Mouse (Mus musculus) heart, postnatal 0 days (tissue): Measurements from ENCODE around the gene Rmnd5b. TPM values are rescaled to one million over a fixed set of nuclear protein-coding genes. Genes with fewer than 3 reads are reported as not detected.

Source experiments
- ATAC-seq: fragments of 200-750 bp; cut with Nextera tagmentation; 2 replicates; pipeline ENCODE4 v1.8.0; 2017; ENCODE audit warnings: low read depth, moderate number of reproducible peaks, moderate library complexity; ENCODE audit not compliant: insufficient read depth
- DNase-seq: peaks from one replicate; pipeline ENCODE4 v3.0.0-alpha.2; 2016; ENCODE audit warnings: low spot score
- H3K27ac ChIP-seq: fragments of 300-500 bp; sonication (generic); 2 replicates; pipeline ENCODE4 v1.5.1; 2014; ENCODE audit warnings: low read depth, mild to moderate bottlenecking
- H3K27me3 ChIP-seq: fragments of 300-500 bp; sonication (generic); 2 replicates; pipeline ENCODE4 v1.6.1; 2014; ENCODE audit warnings: low read length, mixed read lengths; ENCODE audit not compliant: control insufficient read depth, insufficient read depth
- H3K36me3 ChIP-seq: fragments of 300-500 bp; sonication (generic); replicated peaks from 2 replicates; pipeline ENCODE4 v1.6.1; 2014; ENCODE audit warnings: low read length, mixed read lengths; ENCODE audit not compliant: control insufficient read depth, insufficient read depth
- H3K4me1 ChIP-seq: fragments of 300-500 bp; sonication (generic); 2 replicates; pipeline ENCODE4 v1.6.1; 2014; ENCODE audit warnings: antibody characterized with exemption; ENCODE audit not compliant: control insufficient read depth, insufficient read depth
- H3K4me2 ChIP-seq: fragments of 300-500 bp; sonication (generic); 2 replicates; pipeline ENCODE4 v1.6.1; 2014; ENCODE audit warnings: low read depth, mild to moderate bottlenecking, low read length, moderate library complexity
- H3K4me3 ChIP-seq: fragments of 300-500 bp; sonication (generic); 2 replicates; pipeline ENCODE4 v1.5.1; 2014; ENCODE audit warnings: low read depth, low read length
- H3K9ac ChIP-seq: fragments of 300-500 bp; sonication (generic); replicated peaks from 2 replicates; pipeline ENCODE4 v1.6.1; 2014; ENCODE audit warnings: low read depth, low read length, mixed read lengths
- H3K9me3 ChIP-seq: fragments of 300-500 bp; sonication (generic); replicated peaks from 2 replicates; pipeline ENCODE4 v1.6.1; 2016; ENCODE audit warnings: low read length; ENCODE audit not compliant: control insufficient read depth
- CTCF ChIP-seq: IDR thresholded peaks from 2 replicates; pipeline ENCODE4 v1.5.1; 2016; ENCODE audit warnings: antibody characterized with exemption, control low read depth, low read depth
- EP300 ChIP-seq: IDR thresholded peaks from 2 replicates; pipeline ENCODE4 v1.6.1; 2016; ENCODE audit warnings: antibody characterized with exemption, low read depth
- WGBS: fragments of 180-500 bp; shearing (Covaris S2); extraction: QIAGEN DNeasy Blood & Tissue Kit; methylation state at CpG from one replicate; pipeline ENCODE4 v1.1.7; 2014; 5-methylcytosine and 5-hydroxymethylcytosine counted together
- polyA plus RNA-seq: library from polyadenylated mRNA; unstranded; fragments of >200 nt; fragmentation: Nextera tagmentation; extraction: Ambion mirVana; gene quantifications from 2 replicates; pipeline ENCODE4 v1.2.1, GENCODE M21; 2015
- total RNA-seq: library from RNA; depleted of rRNA; stranded (reverse); fragments of >200 nt; gene quantifications from 2 replicates; pipeline ENCODE4 v1.2.3, GENCODE M21; 2014; ENCODE audit warnings: low replicate concordance

Gene Rmnd5b
- total and polyA plus RNA-seq, 2 experiments from 2014 or later, result 30.0 to 54.3 TPM

GRCm38 (mm10) chr11:51653736-51654135 is 18.0 kb upstream of the Rmnd5b start:
- ATAC-seq, result no peak
- no peak for DNase-seq
- Histone ChIP-seq H3K9ac (no peak overlapping the region), H3K4me3 (no peak overlapping the region), H3K4me1 (peaks cover 13% of the 10 kb centered on the region), H3K36me3 (no peaks in the 10 kb centered on the region), H3K4me2 (no peak overlapping the region), H3K27ac (no peak overlapping the region), H3K27me3 (no peaks in the 10 kb centered on the region), H3K9me3 (no peaks in the 10 kb centered on the region)
- no peak for TF ChIP-seq CTCF
- no peak for TF ChIP-seq EP300
- WGBS, result 79% methylated on average over 6 of the region's 6 CpGs

- DNase-seq (no peak), ATAC-seq (no peak)
- H3K4me2 ChIP-seq, result no peak overlapping the region
- H3K4me1 ChIP-seq, result peaks cover 18% of the 10 kb centered on the region
- no peak for TF ChIP-seq CTCF
- TF ChIP-seq EP300, result no peak
- 88% methylated on average over 4 of the region's 4 CpGs for WGBS
- no peaks in the 10 kb centered on the region for H3K9me3 ChIP-seq
- H3K27me3 ChIP-seq, result no peaks in the 10 kb centered on the region
- H3K4me3 ChIP-seq, result no peak overlapping the region
- no peaks in the 10 kb centered on the region for H3K36me3 ChIP-seq
- H3K9ac ChIP-seq, result no peak overlapping the region
- no peak overlapping the region for H3K27ac ChIP-seq
Observed at GRCm38 (mm10) chr11:51652889-51653418, 17.3 kb upstream of the Rmnd5b start.

GRCm38 (mm10) chr11:51650691-51651515 is 15.2 kb upstream of the Rmnd5b start, which contains the start of the genes N4bp3 and D930048N14Rik:
N4bp3 (minus strand) TSS chr11:51650842.
D930048N14Rik (plus strand) TSS chr11:51650954.
- Histone ChIP-seq H3K4me3 (peak within 1 kb of the TSS; percentile 71), H3K4me2 (peak within 1 kb of the TSS; percentile 88), H3K36me3 (no peaks in the 10 kb centered on the region), H3K27ac (peak within 1 kb of the TSS; percentile 90), H3K9ac (peak within 1 kb of the TSS; percentile 79), H3K27me3 (no peaks in the 10 kb centered on the region), H3K9me3 (no peaks in the 10 kb centered on the region), H3K4me1 (peaks cover 24% of the 10 kb centered on the region)
- TF ChIP-seq EP300 (no peak), CTCF (no peak)
- ATAC-seq (peak; percentile 62), DNase-seq (peak; percentile 39)
- 1% methylated on average over 63 of the region's 70 CpGs for WGBS

- peak overlapping the region; percentile 88 for H3K4me2 ChIP-seq
- no peak for TF ChIP-seq EP300
- no peak for TF ChIP-seq CTCF
- peak overlapping the region; percentile 71 for H3K4me3 ChIP-seq
- H3K36me3 ChIP-seq, result peaks cover 3% of the 10 kb centered on the region; the same call in 1 of the 2 replicates
- peak overlapping the region; percentile 90 for H3K27ac ChIP-seq
- peak overlapping the region; percentile 79 for H3K9ac ChIP-seq
- peaks cover 24% of the 10 kb centered on the region for H3K4me1 ChIP-seq
- H3K27me3 ChIP-seq, result no peaks in the 10 kb centered on the region
- WGBS, result 1% methylated on average over 28 of the region's 30 CpGs
- no peaks in the 10 kb centered on the region for H3K9me3 ChIP-seq
- DNase-seq, result no peak
- peak; percentile 12; the same call in 1 of the 2 replicates for ATAC-seq
Observed at GRCm38 (mm10) chr11:51650261-51650660, 14.6 kb upstream of the Rmnd5b start.

- Histone ChIP-seq H3K4me1 (peaks cover 24% of the 10 kb centered on the region), H3K36me3 (peaks cover 7% of the 10 kb centered on the region), H3K9ac (peak overlapping the region; percentile 79), H3K9me3 (no peaks in the 10 kb centered on the region), H3K27me3 (no peaks in the 10 kb centered on the region), H3K27ac (peak overlapping the region; percentile 90), H3K4me2 (peak overlapping the region; percentile 88), H3K4me3 (peak overlapping the region; percentile 71)
- 8% methylated on average over 7 of the region's 7 CpGs for WGBS
- no peak for TF ChIP-seq CTCF
- no peak for TF ChIP-seq EP300
- DNase-seq, result no peak
- no peak for ATAC-seq
Observed at GRCm38 (mm10) chr11:51649889-51650199, 14.1 kb upstream of the Rmnd5b start.
